Mouse (Mus musculus) left cerebral cortex, postnatal 4 days (tissue): ENCODE measurements at regions not wholly inside any gene's neighbourhood (a gene's known extent, or its start where the extent isn't known, plus 50 kb on each side); places are given as distances from the start of the nearest gene placed in this dataset.

Source experiments
- DNase-seq: peaks from one replicate; pipeline ENCODE4 v3.0.0-alpha.2; 2022
- intact Hi-C: fragments of 180-260 bp; cut with DNase I; formaldehyde crosslinking; loops from one replicate; pipeline ENCODE4 v1.15.1; 2025

DNA sequence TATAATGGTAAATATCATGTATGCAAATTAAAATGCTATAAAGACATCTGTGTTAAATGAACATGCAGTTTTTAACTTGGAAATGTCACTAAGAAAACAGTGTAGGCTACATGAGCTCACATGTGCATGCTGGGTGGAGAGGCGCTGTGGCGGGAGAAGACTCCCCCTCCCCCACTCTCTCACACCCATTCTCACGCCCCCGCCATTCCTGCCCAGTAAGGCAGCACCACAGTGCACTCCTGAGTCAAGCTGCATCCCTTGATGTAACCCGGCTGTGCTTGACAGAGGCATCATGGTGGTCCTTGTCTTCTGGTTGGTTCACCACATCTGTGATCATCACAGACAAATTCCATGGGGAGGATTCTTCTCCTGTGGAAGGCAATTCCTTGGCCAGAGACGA, 647.1 kb upstream of the Fam19a5 start:
- DNase-seq = no peak
- intact Hi-C loops = no loop called here

GRCm38 (mm10) chr15:86899961-86900360, 644.1 kb upstream of the Fam19a5 start:
- intact Hi-C loops = no loop called here
- DNase-seq = no peak

GRCm38 (mm10) chr15:86903006-86903405, 641.1 kb upstream of the Fam19a5 start:
- intact Hi-C loops = no loop called here

GRCm38 (mm10) chr15:86913276-86913675, 630.8 kb upstream of the Fam19a5 start:
- intact Hi-C loops = no loop called here

More at GRCm38 (mm10) chr15:86903006-86903405, 641.1 kb upstream of the Fam19a5 start:
- no peak for DNase-seq

DNA sequence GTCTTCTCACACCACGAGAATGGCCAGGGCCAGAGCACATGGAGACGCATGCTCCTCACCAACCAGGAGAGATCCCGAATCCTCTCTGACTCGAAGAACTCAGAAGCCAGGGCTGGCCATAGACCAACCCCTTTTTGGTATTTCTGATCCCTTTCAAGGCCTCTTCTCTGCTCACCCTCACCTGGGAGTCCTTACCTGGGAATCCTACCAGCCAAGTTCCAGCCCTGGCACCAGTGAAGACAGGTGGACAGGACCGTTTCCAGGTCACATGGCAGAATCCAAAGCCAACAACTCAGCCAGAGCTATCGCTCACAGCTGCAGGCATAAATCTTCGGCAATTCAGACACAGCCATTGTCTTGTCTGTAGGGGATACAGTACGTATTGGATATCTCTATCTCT, 626.2 kb upstream of the Fam19a5 start:
- no peak for DNase-seq
- intact Hi-C loops = no loop called here

More at GRCm38 (mm10) chr15:86913276-86913675, 630.8 kb upstream of the Fam19a5 start:
- no peak for DNase-seq

DNA sequence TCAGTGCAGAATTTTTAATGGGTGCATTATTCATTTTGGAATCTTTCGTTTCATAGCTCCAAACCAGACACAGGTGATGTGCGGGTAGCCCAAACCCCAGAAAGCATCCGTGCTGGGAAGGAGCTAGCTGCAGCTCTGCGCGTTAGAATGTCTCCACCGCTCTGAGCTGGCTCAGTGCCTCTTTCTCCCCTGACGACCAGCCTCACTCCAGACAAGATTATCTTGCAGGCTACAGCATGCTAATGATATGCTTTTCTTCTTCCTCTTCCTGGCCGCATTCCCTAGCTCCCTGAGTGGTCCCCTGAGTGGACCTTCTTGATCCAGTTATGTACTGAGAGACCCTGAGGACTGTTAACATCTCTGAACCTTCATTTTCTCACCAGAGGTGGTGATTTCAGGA, 624.4 kb upstream of the Fam19a5 start:
- DNase-seq = peak; percentile 32
- intact Hi-C loops = no loop called here

- DNase-seq = peak; percentile 28
- intact Hi-C loops = no loop called here
Observed at GRCm38 (mm10) chr15:86920185-86920584, 623.9 kb upstream of the Fam19a5 start.

- intact Hi-C loops = no loop called here
- DNase-seq = no peak
Observed at GRCm38 (mm10) chr15:86921401-86921800, 622.7 kb upstream of the Fam19a5 start.

DNA sequence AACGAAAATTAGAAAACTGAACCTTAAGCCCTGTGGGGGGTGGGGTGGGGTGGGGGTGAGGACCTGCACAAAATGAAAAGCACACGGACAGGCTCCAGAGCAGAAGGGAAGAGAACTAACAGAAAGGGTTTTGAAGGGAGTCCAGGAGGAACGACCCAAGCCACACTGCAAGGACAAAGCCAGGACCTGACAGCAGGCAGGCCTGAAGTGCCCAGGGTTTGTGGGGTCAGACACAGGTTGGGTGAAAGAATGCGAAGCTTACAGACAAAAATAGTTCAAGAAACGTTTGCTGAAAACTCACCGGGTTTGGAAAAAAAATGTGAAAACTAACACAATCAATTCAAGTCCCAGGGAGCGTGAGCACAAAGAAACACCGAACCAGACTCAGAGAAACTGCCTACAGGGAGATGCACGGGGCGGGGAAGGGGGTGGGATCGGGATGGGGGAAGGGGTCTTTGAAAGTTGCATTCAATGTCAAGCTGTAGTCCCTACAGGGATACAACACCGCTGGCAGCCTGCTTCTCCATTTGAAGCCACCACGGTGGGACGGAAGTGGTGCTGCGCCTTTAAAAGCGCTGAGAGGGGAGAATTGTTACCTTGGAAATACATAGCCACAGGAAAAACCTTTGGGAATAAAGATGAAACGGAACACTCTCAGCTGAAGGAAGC, 618.9 kb upstream of the Fam19a5 start:
- DNase-seq = no peak
- intact Hi-C loops = no loop called here

- no peak for DNase-seq
- intact Hi-C loops = no loop called here
Observed at GRCm38 (mm10) chr15:86932345-86933075, 611.6 kb upstream of the Fam19a5 start.

DNA sequence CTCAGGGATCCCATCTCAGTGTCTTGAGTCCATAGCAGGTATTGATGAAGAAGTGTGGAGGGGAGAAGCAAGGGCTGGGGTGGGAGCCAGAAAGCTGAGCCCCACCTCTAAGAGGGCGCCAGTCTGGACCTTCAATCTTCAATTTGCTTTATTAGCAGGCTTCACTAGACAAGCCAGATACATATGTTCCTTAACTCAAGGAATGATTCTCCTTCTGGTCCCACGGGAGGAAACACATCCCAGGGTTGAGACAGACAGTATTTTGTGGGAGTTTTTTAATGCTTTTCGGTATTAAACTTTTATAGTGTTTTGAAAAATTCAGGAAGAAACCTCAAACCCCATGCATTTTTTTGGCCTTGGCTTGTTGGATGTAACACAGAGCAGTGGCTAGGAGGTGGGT, 606.7 kb upstream of the Fam19a5 start:
- no peak for DNase-seq
- intact Hi-C loops = no loop called here

GRCm38 (mm10) chr15:86944529-86944928, 599.6 kb upstream of the Fam19a5 start:
- no peak for DNase-seq
- intact Hi-C loops = no loop called here

- intact Hi-C loops = no loop called here
Observed at GRCm38 (mm10) chr15:86952593-86952992, 591.5 kb upstream of the Fam19a5 start.

GRCm38 (mm10) chr15:86957872-86958271, 586.2 kb upstream of the Fam19a5 start:
- intact Hi-C loops = no loop called here
- no peak for DNase-seq

More at GRCm38 (mm10) chr15:86952593-86952992, 591.5 kb upstream of the Fam19a5 start:
- DNase-seq = no peak

- intact Hi-C loops = no loop called here
- DNase-seq = peak; percentile 29
Observed at GRCm38 (mm10) chr15:86962921-86963320, 581.2 kb upstream of the Fam19a5 start.

DNA sequence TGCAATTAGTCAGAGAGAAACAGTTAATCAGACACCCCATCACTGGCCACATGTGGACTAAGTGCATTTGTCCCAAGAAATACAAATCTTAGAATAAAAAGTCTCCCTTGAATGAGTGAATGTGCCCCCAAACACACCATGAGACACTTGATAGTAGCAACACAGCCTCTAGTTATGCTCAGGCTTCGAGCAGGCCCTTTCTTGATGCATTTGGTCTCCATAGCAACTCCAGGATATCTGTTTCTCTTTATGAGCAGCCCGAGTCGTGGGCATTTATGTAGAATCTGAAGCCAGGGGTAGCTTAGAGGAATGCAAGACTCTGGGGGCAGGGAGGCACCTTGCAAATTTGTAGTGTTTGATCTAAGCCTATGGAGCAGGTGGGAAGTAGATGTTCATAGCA, 580.6 kb upstream of the Fam19a5 start:
- DNase-seq = no peak
- intact Hi-C loops = no loop called here

DNA sequence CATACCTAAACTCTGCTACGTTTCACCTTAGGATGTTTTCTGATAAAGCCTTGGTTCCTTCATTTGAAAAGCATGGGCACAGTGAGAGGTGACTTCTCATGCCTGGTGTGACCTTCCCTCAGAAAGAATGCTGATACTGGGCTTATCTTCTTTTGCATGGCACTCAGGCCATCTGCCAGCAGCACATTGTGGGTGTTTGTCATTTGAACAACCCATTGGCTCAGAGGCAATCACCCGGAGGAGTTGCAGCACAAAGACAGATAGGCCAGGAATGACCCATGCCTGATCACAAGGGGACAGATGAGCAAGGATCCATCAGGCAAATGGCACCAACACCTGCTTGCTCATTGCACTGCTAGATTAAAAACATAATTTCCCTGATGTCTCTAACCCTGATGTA, 572.7 kb upstream of the Fam19a5 start:
- intact Hi-C loops = no loop called here
- DNase-seq = no peak

DNA sequence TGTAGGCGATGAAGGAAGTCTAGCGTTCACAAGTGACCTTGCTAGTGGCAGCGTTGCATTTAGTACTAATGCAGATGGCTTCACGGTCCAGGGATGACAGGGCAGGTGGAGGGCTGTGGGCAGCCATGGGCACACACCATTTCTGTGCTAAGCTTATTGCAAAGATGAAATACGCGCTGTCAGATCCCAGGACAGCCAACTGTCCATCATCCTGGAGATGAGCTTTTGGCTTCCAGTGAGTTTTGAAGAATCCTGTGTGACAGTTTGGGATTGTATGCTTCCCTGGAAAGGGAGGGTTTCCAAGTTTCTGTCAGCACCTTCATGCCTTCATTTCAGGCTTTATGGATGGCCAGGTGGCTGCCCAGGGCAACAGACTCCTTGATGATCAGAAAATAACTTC, 547.9 kb upstream of the Fam19a5 start:
- peak; percentile 15 for DNase-seq
- intact Hi-C loops = no loop called here

- intact Hi-C loops = no loop called here
- no peak for DNase-seq
Observed at GRCm38 (mm10) chr15:87018978-87019377, 525.1 kb upstream of the Fam19a5 start.

DNA sequence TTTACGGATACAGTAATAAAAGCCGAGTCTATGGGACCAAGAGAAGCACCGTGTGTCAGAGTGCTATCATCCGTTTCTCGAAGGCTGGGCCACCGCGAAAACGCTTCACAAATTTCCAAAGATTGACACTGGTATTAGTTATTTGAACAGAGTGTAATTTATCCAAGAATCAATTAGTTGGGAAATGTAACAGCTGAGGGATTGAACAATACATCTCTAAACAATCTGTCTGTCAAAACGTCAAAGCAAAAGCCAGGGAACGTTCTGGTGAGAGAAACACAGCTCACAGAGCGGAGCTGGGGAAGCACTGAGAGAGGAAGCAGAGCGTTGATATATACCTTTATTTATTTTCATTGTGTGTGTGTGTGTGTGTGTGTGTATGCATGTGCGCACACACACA, 498.1 kb upstream of the Fam19a5 start:
- intact Hi-C loops = no loop called here
- DNase-seq = no peak

DNA sequence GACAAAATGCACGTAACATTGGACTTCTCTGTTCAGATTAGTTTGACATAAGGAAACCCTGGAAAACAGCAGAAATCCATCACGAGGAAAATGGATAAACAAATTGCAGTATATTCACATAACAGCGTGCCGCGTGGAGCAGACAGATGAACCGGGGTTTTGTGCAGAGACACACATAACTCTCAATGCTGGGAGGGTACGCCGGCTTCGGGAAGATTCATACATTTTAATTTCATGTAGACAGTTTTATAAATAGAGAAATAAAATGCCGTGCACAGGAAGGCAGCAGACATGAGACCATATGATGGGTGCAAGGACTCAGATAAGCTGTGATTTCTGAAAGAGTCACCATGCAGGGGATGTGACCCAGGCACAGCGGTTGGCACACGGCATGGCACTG, 489.9 kb upstream of the Fam19a5 start:
- no peak for DNase-seq
- intact Hi-C loops = no loop called here

GRCm38 (mm10) chr15:87064890-87065289, 479.2 kb upstream of the Fam19a5 start:
- peak; percentile 76 for DNase-seq
- intact Hi-C loops = no loop called here
